Mouse (Mus musculus) lung, adult 10 weeks (tissue): ENCODE data around the gene Strn4. TPM values are rescaled to one million over a fixed set of nuclear protein-coding genes. Genes with fewer than 3 reads are reported as not detected.

Source experiments
- polyA plus RNA-seq: library from polyadenylated mRNA; stranded (reverse); fragments of 350-450 nt; fragmentation: Illumina TruSeq; extraction: RNeasy Lipid Tissue Mini Kit (QIAGEN cat#74804); gene quantifications from one replicate; pipeline ENCODE4 v1.2.3, GENCODE M21; 2014; ENCODE audit warnings: low read depth, low replicate concordance; ENCODE audit not compliant: insufficient read depth

Strn4 gene
- polyA plus RNA-seq = 33.9 TPM

GRCm38 (mm10) chr7:16815351-16815941 lies at the start of gene Strn4:
Gene Strn4 (plus strand): TSS chr7:16815889.

DNA sequence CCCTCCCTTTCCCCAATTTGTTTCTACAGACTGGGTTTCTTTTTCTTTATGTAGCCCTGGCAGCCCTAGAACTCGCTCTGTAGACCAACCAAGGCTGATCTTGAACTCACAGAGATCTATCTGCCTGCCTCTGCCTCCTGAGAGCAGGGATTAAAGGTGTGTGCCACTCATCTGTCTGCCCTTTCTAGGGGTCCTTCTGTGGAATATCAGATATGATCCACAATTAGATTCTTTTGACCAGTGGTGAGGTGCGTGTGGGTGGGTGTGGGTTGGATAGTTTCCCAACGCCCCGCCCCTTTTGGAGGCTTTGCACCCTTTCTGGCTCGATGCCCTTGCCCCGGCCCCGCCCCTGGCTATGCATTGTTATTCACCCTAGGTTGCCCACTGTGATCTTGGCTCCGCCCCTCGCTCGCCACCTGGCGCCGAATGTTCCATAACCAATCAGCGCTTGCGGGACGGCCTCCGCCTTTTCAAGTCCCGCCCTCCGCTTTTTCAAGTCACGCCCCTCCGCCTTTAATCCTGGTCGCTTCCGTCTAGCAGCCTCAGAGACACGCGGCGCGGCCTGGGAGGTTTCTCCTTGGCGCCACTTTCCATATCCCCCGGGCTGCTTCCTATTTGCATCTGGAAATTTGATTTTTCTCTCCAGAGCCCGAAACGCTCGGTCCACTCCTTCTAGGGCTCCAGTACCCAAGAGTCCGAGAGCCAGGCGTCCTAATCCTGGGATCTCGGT lies 34.7 kb upstream of the Strn4 start, which contains the start of gene Slc1a5:
Slc1a5 (plus strand) TSS at position 516 of the 730 bp plus-strand sequence.

GRCm38 (mm10) chr7:16816475-16817122 lies 910 bp downstream of the Strn4 start, which contains the start of gene Fkrp:
Gene Fkrp (minus strand): TSS chr7:16816732.

GRCm38 (mm10) chr7:16842645-16843063 lies 27.0 kb downstream of the Strn4 start, which contains the start of gene Prkd2:
Gene Prkd2 (plus strand): TSS chr7:16842902.

GRCm38 (mm10) chr7:16875310-16875325 lies 59.4 kb downstream of the Strn4 start, which contains the start of gene Dact3:
Gene Dact3 (plus strand): TSS chr7:16875317.

Other genes with a start within 250 kb of the Strn4 start
- gene Arhgap35, start 200.9 kb upstream of the Strn4 start, polyA plus RNA-seq = 9.8 TPM
- gene Ceacam15, start 140.2 kb upstream of the Strn4 start, polyA plus RNA-seq = not detected
- not detected for gene Ceacam9, start 94.0 kb upstream of the Strn4 start, polyA plus RNA-seq
- 163 TPM for gene Ap2s1, start 77.5 kb upstream of the Strn4 start, polyA plus RNA-seq
- 68.9 TPM for gene Slc1a5, start 34.5 kb upstream of the Strn4 start, polyA plus RNA-seq
- 11.8 TPM for gene Fkrp, start 843 bp downstream of the Strn4 start, polyA plus RNA-seq
- 32.2 TPM for gene Prkd2, start 27.0 kb downstream of the Strn4 start, polyA plus RNA-seq
- 7.2 TPM for gene Dact3, start 59.4 kb downstream of the Strn4 start, polyA plus RNA-seq
- gene Gng8, start 75.9 kb downstream of the Strn4 start, polyA plus RNA-seq = 7.3 TPM
- gene Ptgir, start 90.6 kb downstream of the Strn4 start, polyA plus RNA-seq = 2.2 TPM
- 135 TPM for gene Calm3, start 108.2 kb downstream of the Strn4 start, polyA plus RNA-seq
- 1.5 TPM for gene Pnmal2, start 128.8 kb downstream of the Strn4 start, polyA plus RNA-seq
- gene Pnmal1, start 143.8 kb downstream of the Strn4 start, polyA plus RNA-seq = not detected
- gene Gm42372, start 167.2 kb downstream of the Strn4 start, polyA plus RNA-seq = not detected
- gene Ccdc8, start 176.8 kb downstream of the Strn4 start, polyA plus RNA-seq = 3.4 TPM
- gene Ppp5c, start 212.0 kb downstream of the Strn4 start, polyA plus RNA-seq = 51.7 TPM
- 0.50 TPM for gene Hif3a, start 246.5 kb downstream of the Strn4 start, polyA plus RNA-seq